Comparison of ENCODE assay signal across 9 mouse cellular contexts in the genomic region with DNA sequence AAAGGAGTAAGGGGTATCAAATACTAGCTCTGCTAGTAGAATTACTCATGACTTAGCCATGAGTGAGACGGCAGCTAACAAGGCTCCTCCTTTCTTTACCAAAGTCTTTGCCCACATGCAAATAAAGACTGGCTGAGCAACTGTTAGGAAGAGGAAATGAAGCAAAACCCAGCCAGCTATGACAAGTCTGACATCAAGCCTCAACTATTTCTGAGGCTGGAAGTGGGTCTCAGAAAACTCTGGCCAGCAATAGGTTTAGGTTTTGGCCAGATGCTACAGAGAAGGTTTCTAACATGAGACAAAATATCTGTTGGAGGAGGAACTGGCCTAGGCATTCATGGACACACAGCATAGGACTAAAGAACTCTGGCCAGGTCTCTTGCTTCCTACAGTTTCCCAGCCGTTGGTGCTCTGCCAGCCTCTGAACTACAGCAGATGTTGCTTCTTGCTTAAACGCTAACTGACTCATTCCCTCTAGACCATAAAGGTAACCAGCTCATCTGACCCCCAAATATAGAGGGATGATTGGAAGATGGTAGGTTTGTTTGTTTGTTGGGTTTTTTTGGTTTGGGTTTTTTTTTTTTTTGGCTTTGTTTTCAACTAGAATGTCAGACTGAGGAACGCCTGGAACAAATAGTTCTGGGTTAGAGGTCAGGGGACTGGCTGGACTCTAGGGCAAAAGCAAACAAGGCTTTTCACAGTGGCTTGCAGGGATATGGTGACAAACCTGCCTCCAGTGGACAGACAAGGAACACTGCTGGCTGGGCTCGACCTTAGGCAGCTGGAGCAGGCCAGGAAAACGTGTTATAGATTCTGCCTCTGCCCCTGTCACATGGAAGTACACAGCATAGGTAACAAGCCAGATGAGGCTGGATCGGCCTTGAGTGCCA. TPM values are rescaled to one million over a fixed set of nuclear protein-coding genes. Genes with fewer than 3 reads are reported as not detected.
DNase-seq lines count a peak whose midpoint lies in the region; ATAC-seq and TF ChIP-seq lines count a peak whose summit lies in the region.
"Had no signal": no experiment of that assay in that cellular context is flagged by ENCODE, and none has a peak within 500 bp of the region (broad histone marks: within the 10 kb centered on the region; RNA-seq: fewer than 3 reads in every experiment).

No protein-coding gene starts in this region.

- no peak overlapping the region for H3K4me2 ChIP-seq in kidney, embryonic 15.5 days

- H3K4me1 ChIP-seq in kidney, embryonic 15.5 days, result 0 out of 2 replicates have a peak, but pooled peaks cover 3% of the 10 kb centered on the region
- H3K4me1 ChIP-seq in cerebellum, adult 2 months (ENCODE audit: control insufficient read depth, insufficient read depth, low read length), result no peaks in the 10 kb centered on the region
- H3K4me1 ChIP-seq: lung, embryonic 15.5 days had no signal

- peak; percentile 52 for DNase-seq in kidney, adult 18-20 months
- peak; percentile 91 for DNase-seq in NIH3T3 (ENCODE audit: low read depth)
- DNase-seq in heart, postnatal 4 days, result peak; percentile 12
- DNase-seq in neural tube, embryonic 10.5 days (ENCODE audit: extremely low spot score, low spot score), result no peak
- no peak for DNase-seq in left cerebral cortex, postnatal 36 days (ENCODE audit: low spot score in 2 of 2)
- no peak for DNase-seq in cerebellum, adult 2 months

- no peak for ATAC-seq in kidney, embryonic 15.5 days (replicated peaks; ENCODE audit: low FRiP score)
- ATAC-seq in megakaryocyte progenitor cell, adult 5-6 weeks (replicated peaks; ENCODE audit: poor library complexity), result peak; percentile 32

- H3K27me3 ChIP-seq in kidney, embryonic 15.5 days, result no peaks in the 10 kb centered on the region
- H3K27me3 ChIP-seq in cerebellum, adult 2 months (ENCODE audit: control insufficient read depth, insufficient read depth, low read length), result no peaks in the 10 kb centered on the region
- H3K27me3 ChIP-seq: lung, embryonic 15.5 days had no signal

- H3K4me3 ChIP-seq in kidney, embryonic 15.5 days (replicated peaks), result no peak overlapping the region
- no peak overlapping the region for H3K4me3 ChIP-seq in cerebellum, adult 2 months (replicated peaks; ENCODE audit: insufficient read depth, low read depth, low read length)

- TF ChIP-seq CTCF in cerebellum, adult 2 months (IDR thresholded peaks at IDR 0.05; ENCODE audit: borderline replicate concordance, insufficient read depth, low read depth, low read length), result no peak

- intact Hi-C loops in left cerebral cortex, postnatal 36 days (cut with DNase I), result loop anchor here (2.0 to 5.0 kb wide), 2 partner anchors 79 to 570 kb away; no protein-coding TSS in a partner anchor

- 68% methylated on average over 7 of the region's 7 CpGs for WGBS in kidney, embryonic 15.5 days
- 66% methylated on average over 7 of the region's 7 CpGs for WGBS in cerebellum, adult 2 months

- no peak overlapping the region for H3K27ac ChIP-seq in kidney, embryonic 15.5 days
- no peak overlapping the region for H3K27ac ChIP-seq in cerebellum, adult 2 months (ENCODE audit: insufficient read depth, low read length)

- H3K9ac ChIP-seq in kidney, embryonic 15.5 days, result no peak overlapping the region
- H3K9ac ChIP-seq: lung, embryonic 15.5 days had no signal

- no peaks in the 10 kb centered on the region for H3K36me3 ChIP-seq in kidney, embryonic 15.5 days
- H3K36me3 ChIP-seq: lung, embryonic 15.5 days had no signal

- TF ChIP-seq POLR2A in cerebellum, adult 2 months (IDR thresholded peaks at IDR 0.05; ENCODE audit: borderline replicate concordance, insufficient read depth, low read length), result no peak

- H3K9me3 ChIP-seq in kidney, embryonic 15.5 days (replicated peaks), result no peaks in the 10 kb centered on the region
- H3K9me3 ChIP-seq: lung, embryonic 15.5 days had no signal

RNA-seq across cellular contexts. Expression of gene Glrx, which starts 41.0 kb away (rescaled TPM):
- polyA plus RNA-seq in kidney, embryonic 15.5 days (2015; fragmentation: Nextera tagmentation; extraction: Ambion mirVana), result 38.6 and 43.3 TPM in 2 replicates
- 10 to 100 TPM; 72.4 to 80.8 TPM for total RNA-seq in heart, postnatal 4 days (2021)
- 225 and 237 TPM in 2 replicates for total RNA-seq in megakaryocyte progenitor cell, adult 5-6 weeks (2015)
- total RNA-seq in megakaryocyte progenitor cell, adult 5-6 weeks (2017), result 116 and 123 TPM in 2 replicates
- 10 to 100 TPM; 54.1 to 54.9 TPM for total RNA-seq in left cerebral cortex, postnatal 36 days (2021)
- 68.6 and 80.1 TPM in 2 replicates for polyA plus RNA-seq in cerebellum, adult 2 months (2012; rRNA removed)

Comparison
In these comparisons a context has a peak if more than half of its experiments do, and no peak if none do; other contexts are left out.
1. DNase-seq: peak in kidney, adult 18-20 months (single experiment), NIH3T3 (single experiment) and heart, postnatal 4 days (single experiment); none in neural tube, embryonic 10.5 days (single experiment), left cerebral cortex, postnatal 36 days (0 of 2) and cerebellum, adult 2 months (0 of 2).